Mouse (Mus musculus): ENCODE data around the gene Dnah1. TPM values are rescaled to one million over a fixed set of nuclear protein-coding genes. Genes with fewer than 3 reads are reported as not detected.

The Dnah1 gene
- polyA plus RNA-seq, 1 experiment from 2014 or later = 1.7 TPM

GRCm38 (mm10) chr14:31258476-31259050, 65.1 kb downstream of the Dnah1 start:
- Histone ChIP-seq H3K4me1 (replicated peaks; ENCODE audit: control insufficient read depth, insufficient read depth, low read length) (peaks cover 23% of the 10 kb centered on the region), H3K9ac (ENCODE audit: low read depth, low read length) (no peak overlapping the region), H3K4me2 (no peak overlapping the region), H3K36me3 (ENCODE audit: control insufficient read depth, insufficient read depth, low read length) (peaks cover 68% of the 10 kb centered on the region), H3K27ac (ENCODE audit: low read depth, low read length) (no peak overlapping the region), H3K9me3 (ENCODE audit: control insufficient read depth, low read length) (no peaks in the 10 kb centered on the region), H3K4me3 (ENCODE audit: low read depth, low read length) (no peak overlapping the region), H3K27me3 (replicated peaks; ENCODE audit: control insufficient read depth, insufficient read depth, low read length) (no peaks in the 10 kb centered on the region)
- WGBS = 92% methylated on average over 14 of the region's 14 CpGs
- no peak for ATAC-seq (replicated peaks; ENCODE audit: low FRiP score)
- no peak for DNase-seq (ENCODE audit: low spot score)

DNA sequence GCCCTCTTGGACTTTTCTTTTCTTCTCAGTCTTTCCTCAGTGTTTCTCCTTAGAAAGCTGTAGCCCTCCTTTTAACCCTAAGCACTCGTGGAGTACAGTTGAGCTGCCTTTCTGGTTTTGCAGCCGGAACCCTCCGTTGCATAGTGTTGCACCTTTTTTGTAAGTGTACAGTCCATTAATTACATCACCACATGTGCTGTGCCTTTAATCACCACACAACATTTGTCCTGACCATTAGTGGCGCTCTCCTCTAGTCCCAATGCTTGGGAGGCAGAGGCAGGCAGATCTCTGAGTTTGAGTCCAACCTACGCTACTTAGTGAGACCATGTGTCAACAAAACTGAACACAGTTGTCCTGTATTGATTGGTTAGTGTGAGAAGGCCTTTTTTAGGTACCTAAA, 71.6 kb downstream of the Dnah1 start:
- Histone ChIP-seq H3K4me1 (replicated peaks; ENCODE audit: control insufficient read depth, insufficient read depth, low read length) (peaks cover 14% of the 10 kb centered on the region), H3K9ac (ENCODE audit: low read depth, low read length) (peak overlapping the region; percentile 81), H3K27me3 (replicated peaks; ENCODE audit: control insufficient read depth, insufficient read depth, low read length) (no peaks in the 10 kb centered on the region), H3K36me3 (ENCODE audit: control insufficient read depth, insufficient read depth, low read length) (peaks cover 37% of the 10 kb centered on the region), H3K9me3 (ENCODE audit: control insufficient read depth, low read length) (no peaks in the 10 kb centered on the region), H3K4me3 (ENCODE audit: low read depth, low read length) (peak overlapping the region; percentile 71), H3K27ac (ENCODE audit: low read depth, low read length) (no peak overlapping the region; the same call in 1 of the 2 replicates), H3K4me2 (peak overlapping the region; percentile 81)
- WGBS = 83% methylated on average over 5 of the region's 5 CpGs
- DNase-seq (ENCODE audit: low spot score) (no peak), ATAC-seq (replicated peaks; ENCODE audit: low FRiP score) (no peak)

DNA sequence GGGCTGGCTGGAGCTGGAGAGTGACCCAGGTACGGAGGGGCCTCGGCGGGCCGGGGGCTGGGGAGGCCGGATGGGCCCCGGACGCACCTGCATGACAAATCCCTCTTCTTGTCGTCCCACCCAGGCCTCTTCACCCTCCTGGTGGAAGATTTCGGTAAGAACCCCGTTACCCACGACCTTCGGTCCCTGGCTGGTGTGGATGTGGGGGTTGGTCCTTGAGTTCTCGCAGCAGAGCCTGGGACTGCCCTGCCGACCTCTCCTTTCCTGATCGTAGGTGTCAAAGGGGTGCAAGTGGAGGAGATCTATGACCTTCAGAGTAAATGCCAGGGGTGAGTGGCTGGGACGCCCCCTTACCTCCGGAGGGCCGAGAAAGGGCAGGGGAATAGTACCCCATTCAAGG, 72.1 kb downstream of the Dnah1 start:
- DNase-seq (ENCODE audit: low spot score) (no peak), ATAC-seq (replicated peaks; ENCODE audit: low FRiP score) (no peak)
- peak overlapping the region; percentile 71 for H3K4me3 ChIP-seq (ENCODE audit: low read depth, low read length)

DNA sequence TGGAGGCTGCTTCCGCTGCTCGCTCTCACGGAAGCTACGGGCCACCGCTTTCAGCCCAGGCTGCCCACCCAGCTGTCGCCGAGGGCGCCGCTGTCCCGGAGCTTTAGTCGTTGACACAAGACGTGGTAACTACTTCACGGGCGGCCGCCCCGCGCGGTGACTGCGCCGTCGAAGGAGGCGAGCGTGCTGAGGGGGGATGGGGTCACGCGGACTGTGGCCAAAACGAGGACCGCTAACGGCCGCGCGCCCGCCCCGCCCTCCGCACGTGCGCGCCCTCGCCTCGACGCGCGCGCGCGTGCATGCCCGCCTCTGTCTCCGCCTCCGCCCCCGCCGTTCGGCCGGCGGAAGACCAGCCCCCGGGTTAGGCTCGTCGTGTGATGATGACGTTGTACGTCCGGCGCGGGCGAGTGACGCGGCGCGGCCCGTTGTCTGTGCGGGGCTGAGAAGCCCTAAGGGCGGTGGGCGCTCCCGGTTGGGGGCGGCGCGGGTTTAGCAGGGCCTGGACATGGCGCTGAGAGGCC, 72.6 kb downstream of the Dnah1 start, which contains the start of the genes Phf7 and Bap1:
TSS of gene Phf7 (minus strand) at position 234 of the 521 bp plus-strand sequence.
TSS of gene Bap1 (plus strand) at position 367 of the 521 bp plus-strand sequence.
- under 1% methylated on average over 72 of the region's 75 CpGs for WGBS
- Histone ChIP-seq H3K27me3 (replicated peaks; ENCODE audit: control insufficient read depth, insufficient read depth, low read length) (no peaks in the 10 kb centered on the region), H3K36me3 (ENCODE audit: control insufficient read depth, insufficient read depth, low read length) (peaks cover 28% of the 10 kb centered on the region), H3K4me2 (peak within 1 kb of the TSS; percentile 81), H3K4me3 (ENCODE audit: low read depth, low read length) (peak within 1 kb of the TSS; percentile 71), H3K27ac (ENCODE audit: low read depth, low read length) (peak within 1 kb of the TSS; percentile 91), H3K9ac (ENCODE audit: low read depth, low read length) (peak within 1 kb of the TSS; percentile 81), H3K9me3 (ENCODE audit: control insufficient read depth, low read length) (no peaks in the 10 kb centered on the region), H3K4me1 (replicated peaks; ENCODE audit: control insufficient read depth, insufficient read depth, low read length) (peaks cover 14% of the 10 kb centered on the region)
- peak; percentile 97 for DNase-seq (ENCODE audit: low spot score)
- peak; percentile 87 for ATAC-seq (replicated peaks; ENCODE audit: low FRiP score)

More for the DNA sequence above, 72.1 kb downstream of the Dnah1 start:
- WGBS = under 1% methylated on average over 17 of the region's 18 CpGs
- Histone ChIP-seq H3K27me3 (replicated peaks; ENCODE audit: control insufficient read depth, insufficient read depth, low read length) (no peaks in the 10 kb centered on the region), H3K4me2 (peak overlapping the region; percentile 81), H3K4me1 (replicated peaks; ENCODE audit: control insufficient read depth, insufficient read depth, low read length) (peaks cover 14% of the 10 kb centered on the region), H3K36me3 (ENCODE audit: control insufficient read depth, insufficient read depth, low read length) (peaks cover 33% of the 10 kb centered on the region), H3K9ac (ENCODE audit: low read depth, low read length) (peak overlapping the region; percentile 81), H3K9me3 (ENCODE audit: control insufficient read depth, low read length) (no peaks in the 10 kb centered on the region), H3K27ac (ENCODE audit: low read depth, low read length) (peak overlapping the region; percentile 91)

GRCm38 (mm10) chr14:31250222-31251083, 73.2 kb downstream of the Dnah1 start:
- WGBS = 17% methylated on average over 38 of the region's 38 CpGs
- peak overlapping the region; percentile 71 for H3K4me3 ChIP-seq (ENCODE audit: low read depth, low read length)
- ATAC-seq (replicated peaks; ENCODE audit: low FRiP score) (peak; percentile 87), DNase-seq (ENCODE audit: low spot score) (no peak)
- peak overlapping the region; percentile 91 for H3K27ac ChIP-seq (ENCODE audit: low read depth, low read length)
- H3K9ac ChIP-seq (ENCODE audit: low read depth, low read length) = peak overlapping the region; percentile 81
- H3K4me2 ChIP-seq = peak overlapping the region; percentile 81
- H3K4me1 ChIP-seq (replicated peaks; ENCODE audit: control insufficient read depth, insufficient read depth, low read length) = peaks cover 14% of the 10 kb centered on the region
- no peaks in the 10 kb centered on the region for H3K9me3 ChIP-seq (ENCODE audit: control insufficient read depth, low read length)
- no peaks in the 10 kb centered on the region for H3K27me3 ChIP-seq (replicated peaks; ENCODE audit: control insufficient read depth, insufficient read depth, low read length)
- H3K36me3 ChIP-seq (ENCODE audit: control insufficient read depth, insufficient read depth, low read length) = peaks cover 22% of the 10 kb centered on the region

DNA sequence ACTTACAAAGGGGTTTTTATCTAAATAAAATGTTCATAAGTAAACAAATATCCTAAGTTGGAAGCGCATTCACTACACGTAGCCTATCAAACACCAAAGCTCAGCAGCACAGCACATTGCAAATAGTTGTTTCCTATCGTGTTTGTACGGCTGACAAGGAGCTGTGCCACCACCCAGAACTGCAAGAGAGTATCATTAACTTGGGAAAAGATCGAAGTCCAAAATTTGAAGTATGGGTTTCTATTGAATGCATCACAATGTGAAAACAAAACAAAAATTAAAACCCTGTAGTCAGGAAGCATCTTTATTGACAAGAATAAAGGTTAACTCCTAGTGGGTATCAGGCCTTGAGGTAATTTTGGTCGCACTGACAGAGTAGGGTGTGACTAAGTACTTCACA, 75.3 kb downstream of the Dnah1 start:
- Histone ChIP-seq H3K36me3 (ENCODE audit: control insufficient read depth, insufficient read depth, low read length) (peaks cover 1% of the 10 kb centered on the region; the same call in 1 of the 2 replicates), H3K9ac (ENCODE audit: low read depth, low read length) (no peak overlapping the region), H3K27me3 (replicated peaks; ENCODE audit: control insufficient read depth, insufficient read depth, low read length) (no peaks in the 10 kb centered on the region), H3K9me3 (ENCODE audit: control insufficient read depth, low read length) (no peaks in the 10 kb centered on the region), H3K4me1 (replicated peaks; ENCODE audit: control insufficient read depth, insufficient read depth, low read length) (peaks cover 14% of the 10 kb centered on the region), H3K27ac (ENCODE audit: low read depth, low read length) (no peak overlapping the region), H3K4me3 (ENCODE audit: low read depth, low read length) (no peak overlapping the region), H3K4me2 (no peak overlapping the region)
- no peak for ATAC-seq (replicated peaks; ENCODE audit: low FRiP score)
- DNase-seq (ENCODE audit: low spot score) = no peak
- WGBS = 89% methylated on average over 6 of the region's 6 CpGs

- Histone ChIP-seq H3K9me3 (ENCODE audit: control insufficient read depth, low read length) (no peaks in the 10 kb centered on the region), H3K4me3 (ENCODE audit: low read depth, low read length) (no peak overlapping the region), H3K27me3 (replicated peaks; ENCODE audit: control insufficient read depth, insufficient read depth, low read length) (no peaks in the 10 kb centered on the region), H3K27ac (ENCODE audit: low read depth, low read length) (no peak overlapping the region), H3K4me2 (no peak overlapping the region), H3K9ac (ENCODE audit: low read depth, low read length) (no peak overlapping the region), H3K36me3 (ENCODE audit: control insufficient read depth, insufficient read depth, low read length) (no peaks in the 10 kb centered on the region), H3K4me1 (replicated peaks; ENCODE audit: control insufficient read depth, insufficient read depth, low read length) (peaks cover 7% of the 10 kb centered on the region)
- WGBS = 81% methylated on average over 1 of the region's 1 CpGs
- DNase-seq (ENCODE audit: low spot score) (no peak), ATAC-seq (replicated peaks; ENCODE audit: low FRiP score) (no peak)
Measured at GRCm38 (mm10) chr14:31245946-31246345, 77.8 kb downstream of the Dnah1 start.

DNA sequence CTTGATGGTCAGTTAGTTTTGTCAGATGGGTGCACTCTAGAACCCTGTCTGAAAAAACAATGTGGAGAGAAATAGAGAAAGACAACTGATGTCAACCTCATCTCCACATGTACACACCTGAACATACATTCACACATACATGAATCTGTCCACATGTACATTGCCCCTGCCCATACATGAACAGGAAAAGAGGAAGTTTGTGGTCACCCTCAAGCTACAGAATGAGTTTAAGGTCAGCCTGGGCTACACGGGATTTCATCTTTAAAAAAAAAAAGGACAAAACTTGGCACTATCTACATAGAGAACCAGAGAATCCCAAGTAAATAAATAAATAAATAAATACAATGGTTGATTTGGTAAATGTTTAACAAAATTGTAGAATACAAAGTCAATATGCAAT, 78.9 kb downstream of the Dnah1 start:
- H3K4me3 ChIP-seq (ENCODE audit: low read depth, low read length) = no peak overlapping the region
- H3K4me1 ChIP-seq (replicated peaks; ENCODE audit: control insufficient read depth, insufficient read depth, low read length) = 0 out of 2 replicates have a peak, but pooled peaks cover 3% of the 10 kb centered on the region
- no peaks in the 10 kb centered on the region for H3K36me3 ChIP-seq (ENCODE audit: control insufficient read depth, insufficient read depth, low read length)
- ATAC-seq (replicated peaks; ENCODE audit: low FRiP score) (no peak), DNase-seq (ENCODE audit: low spot score) (no peak)
- H3K27ac ChIP-seq (ENCODE audit: low read depth, low read length) = no peak overlapping the region
- no peak overlapping the region for H3K4me2 ChIP-seq
- H3K9ac ChIP-seq (ENCODE audit: low read depth, low read length) = no peak overlapping the region
- 41% methylated on average over 1 of the region's 1 CpGs for WGBS
- no peaks in the 10 kb centered on the region for H3K27me3 ChIP-seq (replicated peaks; ENCODE audit: control insufficient read depth, insufficient read depth, low read length)
- no peaks in the 10 kb centered on the region for H3K9me3 ChIP-seq (ENCODE audit: control insufficient read depth, low read length)

All from liver, embryonic 11.5 days (tissue).